Mouse (Mus musculus) ES-E14 (cell line): ENCODE measurements around the gene Dnaic2. TPM values are rescaled to one million over a fixed set of nuclear protein-coding genes. Genes with fewer than 3 reads are reported as not detected.
A peak's percentile ranks its signal among the peaks of the same experiment; 100 is the strongest.

Experiments
- DNase-seq: peaks from one replicate; pipeline ENCODE4 v3.0.0-alpha.2; 2013; ENCODE audit warnings: low read depth, low spot score
- H3K27ac ChIP-seq: 2 replicates; pipeline ENCODE4 v1.5.1; 2012; ENCODE audit warnings: low read depth, mild to moderate bottlenecking, low read length, moderate library complexity, mixed read lengths; ENCODE audit not compliant: poor library complexity, insufficient read depth, severe bottlenecking
- H3K36me3 ChIP-seq: 2 replicates; pipeline ENCODE4 v1.6.1; 2012; ENCODE audit warnings: mild to moderate bottlenecking, low read length, moderate library complexity, mixed read lengths; ENCODE audit not compliant: control insufficient read depth, poor library complexity, insufficient read depth, severe bottlenecking
- H3K4me1 ChIP-seq, 2 experiments: fragments of 150-350 bp in 1 of 2; sonication (generic) in 1 of 2; 2 replicates each; pipeline ENCODE4 v1.6.1; 2012; ENCODE audit warnings: low read length in 2 of 2, mild to moderate bottlenecking in 1 of 2, mixed read lengths in 1 of 2; ENCODE audit not compliant: control insufficient read depth in 2 of 2, insufficient read depth in 2 of 2, poor library complexity in 1 of 2
- H3K4me3 ChIP-seq, 2 experiments: fragments of 150-350 bp in 1 of 2; sonication (generic) in 1 of 2; 2 replicates each; pipeline ENCODE4 v1.5.1; 2012; ENCODE audit warnings: low read length in 2 of 2, low read depth in 1 of 2, mild to moderate bottlenecking in 1 of 2, mixed read lengths in 1 of 2; ENCODE audit not compliant: insufficient read depth in 1 of 2, poor library complexity in 1 of 2, severe bottlenecking in 1 of 2
- H3K9ac ChIP-seq: 2 replicates; pipeline ENCODE4 v1.6.1; 2012; ENCODE audit warnings: low read depth, mild to moderate bottlenecking, low read length, mixed read lengths; ENCODE audit not compliant: poor library complexity, insufficient read depth, severe bottlenecking
- H3K9me3 ChIP-seq: fragments of 150-350 bp; sonication (generic); 2 replicates; pipeline ENCODE4 v1.6.1; 2012; ENCODE audit warnings: low read depth, mild to moderate bottlenecking, low read length; ENCODE audit not compliant: control insufficient read depth, insufficient read depth
- CHD2 ChIP-seq: IDR thresholded peaks from 2 replicates; pipeline ENCODE4 v1.6.1; 2014; ENCODE audit warnings: mild to moderate bottlenecking, low read depth, low read length, inconsistent platforms
- HCFC1 ChIP-seq: IDR thresholded peaks from 2 replicates; pipeline ENCODE4 v1.6.1; 2012; ENCODE audit warnings: low read length, inconsistent platforms, borderline replicate concordance; ENCODE audit not compliant: insufficient read depth
- MAFK ChIP-seq: IDR thresholded peaks from 2 replicates; pipeline ENCODE4 v1.6.1; 2014; ENCODE audit warnings: mild to moderate bottlenecking, low read depth, low read length, inconsistent platforms; ENCODE audit not compliant: insufficient read depth
- ZC3H11A ChIP-seq: IDR thresholded peaks from 2 replicates; pipeline ENCODE4 v1.6.1; 2012; ENCODE audit warnings: low read depth, mild to moderate bottlenecking, inconsistent platforms, low read length, borderline replicate concordance
- ZNF384 ChIP-seq: IDR thresholded peaks from 2 replicates; pipeline ENCODE4 v1.6.1; 2012; ENCODE audit warnings: low read depth, low read length, inconsistent platforms
- in situ Hi-C, 2 experiments: fragments of 600-800 bp; cut with MboI; formaldehyde crosslinking; loops; one replicate each; pipeline ENCODE4 v1.15.1; 2025; ENCODE audit warnings: low sequenced_read_pairs in 2 of 2, inconsistent platforms in 1 of 2; ENCODE audit not compliant: unreplicated experiment in 2 of 2
- total RNA-seq: library from RNA; depleted of rRNA; stranded (reverse); fragments of 300-350 nt; gene quantifications from 2 replicates; pipeline ENCODE4 v1.2.3, GENCODE M21; 2012

The Dnaic2 gene
- total RNA-seq, 1 experiment, result 0.71 TPM

- in situ Hi-C loops, result no loop called here
- Histone ChIP-seq H3K36me3 (peaks cover 4% of the 10 kb centered on the region; the same call in 1 of the 2 replicates), H3K9me3 (no peaks in the 10 kb centered on the region), H3K4me1 (peaks cover 0 to 36% of the 10 kb centered on the region in 2 experiments; a peak in 3 of 4 replicates), H3K4me3 (no peak overlapping the region), H3K27ac (no peak overlapping the region; the same call in 1 of the 2 replicates), H3K9ac (no peak overlapping the region)
- DNase-seq, result no peak
- TF ChIP-seq HCFC1 (no peak), ZC3H11A (no peak), CHD2 (no peak), MAFK (no peak), ZNF384 (no peak)
These were observed 44.8 kb upstream of the Dnaic2 start for GRCm38 (mm10) chr11:114682321-114682900.

GRCm38 (mm10) chr11:114683029-114683721 lies 44.0 kb upstream of the Dnaic2 start:
- H3K4me3 ChIP-seq, result peak overlapping the region in 1 of 2 experiments; percentile 25; a peak in 1 of 4 replicates
- peaks cover 4% of the 10 kb centered on the region; the same call in 1 of the 2 replicates for H3K36me3 ChIP-seq
- H3K9me3 ChIP-seq, result no peaks in the 10 kb centered on the region
- TF ChIP-seq ZNF384, result no peak
- TF ChIP-seq MAFK, result 0 out of 2 replicates have a peak, but pooled peaks have one; percentile 11
- no peak for TF ChIP-seq CHD2
- DNase-seq, result no peak
- H3K9ac ChIP-seq, result no peak overlapping the region
- in situ Hi-C loops, result no loop called here
- H3K4me1 ChIP-seq, result peaks cover 0 to 38% of the 10 kb centered on the region in 2 experiments; a peak in 3 of 4 replicates
- H3K27ac ChIP-seq, result no peak overlapping the region

GRCm38 (mm10) chr11:114683722-114684621 lies 43.2 kb upstream of the Dnaic2 start:
- peak; percentile 78 for DNase-seq
- H3K9me3 ChIP-seq, result no peaks in the 10 kb centered on the region
- peak overlapping the region; percentile 47 for H3K27ac ChIP-seq
- H3K9ac ChIP-seq, result peak overlapping the region; percentile 36; the same call in 1 of the 2 replicates
- peaks cover 0 to 38% of the 10 kb centered on the region in 2 experiments; a peak in 3 of 4 replicates for H3K4me1 ChIP-seq
- in situ Hi-C loops, result no loop called here
- TF ChIP-seq CHD2 (no peak), HCFC1 (no peak), MAFK (no peak), ZNF384 (no peak), ZC3H11A (no peak)
- H3K36me3 ChIP-seq, result peaks cover 4% of the 10 kb centered on the region; the same call in 1 of the 2 replicates
- peak overlapping the region; percentile 25 to 57 for H3K4me3 ChIP-seq

- DNase-seq, result no peak
- H3K9ac ChIP-seq, result no peak overlapping the region
- H3K36me3 ChIP-seq, result no peaks in the 10 kb centered on the region; the same call in 1 of the 2 replicates
- H3K27ac ChIP-seq, result no peak overlapping the region
- in situ Hi-C loops, result no loop called here
- no peaks in the 10 kb centered on the region for H3K9me3 ChIP-seq
- H3K4me3 ChIP-seq, result no peak overlapping the region
- H3K4me1 ChIP-seq, result peaks cover 0 to 38% of the 10 kb centered on the region in 2 experiments; a peak in 3 of 4 replicates
- TF ChIP-seq ZNF384, result no peak
- no peak for TF ChIP-seq ZC3H11A
- no peak for TF ChIP-seq HCFC1
- no peak for TF ChIP-seq MAFK
- TF ChIP-seq CHD2, result no peak
These were observed 42.4 kb upstream of the Dnaic2 start for GRCm38 (mm10) chr11:114684627-114685373.
